Mouse (Mus musculus) olfactory bulb, adult 2 months (tissue): ENCODE data around the gene Orai2.

Experiments
- CTCF ChIP-seq: fragments of 200-500 bp; IDR thresholded peaks from 2 replicates; pipeline ENCODE4 v1.5.1; 2012; ENCODE audit warnings: low read depth, mild to moderate bottlenecking, low read length, moderate library complexity; ENCODE audit not compliant: insufficient read depth
- POLR2A ChIP-seq: fragments of 200-500 bp; IDR thresholded peaks from 2 replicates; pipeline ENCODE4 v1.6.1; 2012; ENCODE audit warnings: mild to moderate bottlenecking, low read depth, low read length, moderate library complexity; ENCODE audit not compliant: insufficient read depth

- TF ChIP-seq CTCF (no peak), POLR2A (no peak)
These were observed 72.0 kb downstream of the Orai2 start for GRCm38 (mm10) chr5:136098536-136098935.
